Mouse (Mus musculus) forebrain, embryonic 13.5 days (tissue): ENCODE data around the gene Nol10. TPM values are rescaled to one million over a fixed set of nuclear protein-coding genes. Genes with fewer than 3 reads are reported as not detected.
A peak's percentile ranks its signal among the peaks of the same experiment; 100 is the strongest.

ENCODE experiments used
- ATAC-seq: fragments of 200-750 bp; cut with Nextera tagmentation; 2 replicates; pipeline ENCODE4 v1.8.0; 2017
- H3K27ac ChIP-seq: fragments of 300-500 bp; sonication (generic); 2 replicates; pipeline ENCODE4 v1.5.1; 2015; ENCODE audit warnings: inconsistent platforms, mild to moderate bottlenecking, moderate library complexity
- H3K27me3 ChIP-seq: fragments of 300-500 bp; sonication (generic); 2 replicates; pipeline ENCODE4 v1.6.1; 2015; ENCODE audit warnings: mild to moderate bottlenecking, inconsistent platforms
- H3K36me3 ChIP-seq: fragments of 300-500 bp; sonication (generic); 2 replicates; pipeline ENCODE4 v1.6.1; 2015; ENCODE audit warnings: mild to moderate bottlenecking, inconsistent platforms; ENCODE audit not compliant: poor library complexity, severe bottlenecking
- H3K4me1 ChIP-seq: fragments of 300-500 bp; sonication (generic); 2 replicates; pipeline ENCODE4 v1.6.1; 2015; ENCODE audit warnings: inconsistent platforms
- H3K4me2 ChIP-seq: fragments of 300-500 bp; sonication (generic); 2 replicates; pipeline ENCODE4 v1.6.1; 2015; ENCODE audit warnings: inconsistent platforms, mild to moderate bottlenecking, moderate library complexity
- H3K4me3 ChIP-seq: fragments of 300-500 bp; sonication (generic); 2 replicates; pipeline ENCODE4 v1.5.1; 2015; ENCODE audit warnings: mild to moderate bottlenecking, inconsistent platforms
- H3K9ac ChIP-seq: fragments of 300-500 bp; sonication (generic); 2 replicates; pipeline ENCODE4 v1.6.1; 2015; ENCODE audit warnings: mild to moderate bottlenecking, inconsistent platforms
- H3K9me3 ChIP-seq: fragments of 300-500 bp; sonication (generic); replicated peaks from 2 replicates; pipeline ENCODE4 v1.6.1; 2016; ENCODE audit warnings: inconsistent platforms
- WGBS: fragments of 180-500 bp; shearing (Covaris S2); methylation state at CpG from one replicate; pipeline ENCODE4 v1.1.7; 2015; 5-methylcytosine and 5-hydroxymethylcytosine counted together
- microRNA-seq: library from miRNA; unstranded; fragments of <30 nt; microRNA quantifications from one replicate; pipeline ENCODE4, GENCODE M21; 2016
- polyA plus RNA-seq: library from polyadenylated mRNA; unstranded; fragments of >200 nt; fragmentation: Nextera tagmentation; extraction: Ambion mirVana; gene quantifications from 2 replicates; pipeline ENCODE4 v1.2.1, GENCODE M21; 2015

The Nol10 gene
- polyA plus RNA-seq, 1 experiment from 2014 or later: 26.4 TPM

DNA sequence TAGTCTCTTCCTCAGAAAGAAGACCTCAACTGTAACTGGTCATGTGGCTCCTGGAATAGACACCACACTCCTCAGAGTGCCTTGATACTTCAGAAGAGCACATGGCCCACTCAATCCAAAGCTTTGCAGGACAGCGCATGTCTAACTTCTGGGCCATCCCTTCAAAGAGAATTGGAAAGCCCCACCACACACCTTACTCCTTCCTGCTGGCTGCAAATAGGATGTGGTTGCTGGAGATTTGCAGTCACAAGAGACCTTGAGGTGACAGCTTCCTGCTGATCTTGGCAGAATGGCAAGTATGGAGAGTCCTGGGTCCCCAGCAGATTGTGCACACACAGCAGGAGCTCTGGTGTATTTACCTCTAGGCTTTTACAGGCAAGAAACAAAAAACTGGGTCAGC is 123.1 kb downstream of the Nol10 start:
- no peaks in the 10 kb centered on the region for H3K36me3 ChIP-seq
- H3K4me3 ChIP-seq: no peak overlapping the region
- no peak overlapping the region for H3K27ac ChIP-seq
- ATAC-seq: no peak
- H3K4me2 ChIP-seq: no peak overlapping the region
- no peaks in the 10 kb centered on the region for H3K4me1 ChIP-seq
- H3K9me3 ChIP-seq: no peaks in the 10 kb centered on the region
- no peaks in the 10 kb centered on the region for H3K27me3 ChIP-seq
- no peak overlapping the region for H3K9ac ChIP-seq
- WGBS: 92% methylated on average over 1 of the region's 1 CpGs

- Histone ChIP-seq H3K9ac (no peak overlapping the region), H3K36me3 (no peaks in the 10 kb centered on the region), H3K4me1 (no peaks in the 10 kb centered on the region), H3K4me3 (no peak overlapping the region), H3K27ac (no peak overlapping the region), H3K4me2 (no peak overlapping the region), H3K27me3 (no peaks in the 10 kb centered on the region), H3K9me3 (no peaks in the 10 kb centered on the region)
- no peak for ATAC-seq
- WGBS: 91% methylated on average over 3 of the region's 3 CpGs
Measured at GRCm38 (mm10) chr12:17473128-17473527, 124.9 kb downstream of the Nol10 start.

GRCm38 (mm10) chr12:17473862-17474261 is 125.6 kb downstream of the Nol10 start:
- Histone ChIP-seq H3K4me2 (no peak overlapping the region), H3K4me1 (no peaks in the 10 kb centered on the region), H3K9me3 (no peaks in the 10 kb centered on the region), H3K27me3 (no peaks in the 10 kb centered on the region), H3K9ac (no peak overlapping the region), H3K36me3 (no peaks in the 10 kb centered on the region), H3K4me3 (no peak overlapping the region), H3K27ac (no peak overlapping the region)
- no peak for ATAC-seq
- WGBS: 98% methylated on average over 3 of the region's 3 CpGs

DNA sequence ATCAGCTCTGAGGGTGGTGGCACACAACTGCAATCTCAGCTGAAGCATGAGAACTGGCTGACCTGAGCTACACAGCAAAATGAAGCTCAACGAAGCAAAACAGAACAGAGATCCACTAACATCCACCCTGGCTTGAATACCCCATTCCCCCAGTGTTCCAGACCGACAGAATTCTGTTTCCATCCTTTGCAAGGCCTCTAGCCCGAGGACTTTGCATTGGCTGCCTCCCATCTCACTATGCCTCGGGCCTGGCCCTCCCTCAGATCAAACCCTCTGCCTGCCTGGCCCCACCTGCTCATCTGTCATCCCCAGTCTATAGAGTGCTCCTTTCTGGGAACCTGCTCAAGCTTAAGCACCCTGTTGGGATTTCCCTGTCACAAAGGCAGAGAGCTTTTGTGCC is 126.4 kb downstream of the Nol10 start:
- Histone ChIP-seq H3K4me2 (no peak overlapping the region), H3K27me3 (no peaks in the 10 kb centered on the region), H3K4me3 (no peak overlapping the region), H3K9ac (no peak overlapping the region), H3K9me3 (no peaks in the 10 kb centered on the region), H3K4me1 (no peaks in the 10 kb centered on the region), H3K27ac (no peak overlapping the region), H3K36me3 (no peaks in the 10 kb centered on the region)
- WGBS: 52% methylated on average over 4 of the region's 4 CpGs
- ATAC-seq: no peak

GRCm38 (mm10) chr12:17475146-17475545 is 126.9 kb downstream of the Nol10 start:
- Histone ChIP-seq H3K9ac (no peak overlapping the region), H3K9me3 (no peaks in the 10 kb centered on the region), H3K4me1 (no peaks in the 10 kb centered on the region), H3K27ac (no peak overlapping the region), H3K36me3 (no peaks in the 10 kb centered on the region), H3K4me2 (no peak overlapping the region), H3K27me3 (no peaks in the 10 kb centered on the region), H3K4me3 (no peak overlapping the region)
- 86% methylated on average over 4 of the region's 4 CpGs for WGBS
- ATAC-seq: no peak

- no peak for ATAC-seq
- Histone ChIP-seq H3K9me3 (no peaks in the 10 kb centered on the region), H3K4me1 (no peaks in the 10 kb centered on the region), H3K36me3 (no peaks in the 10 kb centered on the region), H3K4me3 (no peak overlapping the region), H3K9ac (no peak overlapping the region), H3K27me3 (no peaks in the 10 kb centered on the region), H3K4me2 (no peak overlapping the region), H3K27ac (no peak overlapping the region)
- 88% methylated on average over 12 of the region's 12 CpGs for WGBS
Measured at GRCm38 (mm10) chr12:17478196-17478595, 129.9 kb downstream of the Nol10 start.

DNA sequence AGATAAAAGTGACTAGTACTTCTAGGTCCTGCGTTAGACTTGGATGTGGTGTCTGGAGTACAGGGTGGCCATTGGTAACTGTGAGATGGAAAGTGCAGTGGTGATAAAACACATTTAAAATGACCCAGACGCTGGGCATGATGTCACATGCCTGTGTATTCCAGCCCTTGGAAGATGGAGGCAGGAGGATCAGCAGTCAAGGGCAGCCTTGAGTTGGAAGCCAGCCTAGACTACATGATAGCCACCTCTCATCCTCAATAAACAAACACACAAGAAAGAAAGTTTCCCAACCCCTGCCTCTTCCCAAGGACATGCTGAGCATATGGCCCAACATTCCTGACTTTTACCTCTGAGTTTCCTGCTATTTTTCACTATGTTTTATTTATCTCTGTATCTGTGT is 130.6 kb downstream of the Nol10 start:
- ATAC-seq: no peak
- no peak overlapping the region for H3K27ac ChIP-seq
- 85% methylated on average over 2 of the region's 2 CpGs for WGBS
- H3K4me2 ChIP-seq: no peak overlapping the region
- no peak overlapping the region for H3K9ac ChIP-seq
- H3K36me3 ChIP-seq: no peaks in the 10 kb centered on the region
- H3K4me3 ChIP-seq: no peak overlapping the region
- H3K4me1 ChIP-seq: no peaks in the 10 kb centered on the region
- H3K27me3 ChIP-seq: no peaks in the 10 kb centered on the region
- no peaks in the 10 kb centered on the region for H3K9me3 ChIP-seq

Small RNA genes lying within 50 kb of the gene (microRNA-seq; reads per million reads assigned to microRNA genes)
- 28.7 reads per million, percentile 36 among the genes with 10 or more reads in this experiment for gene Mir3066

Other genes with a start within 250 kb of the Nol10 start
- gene Kcnf1, start 171.6 kb upstream of the Nol10 start, polyA plus RNA-seq: 2.6 and 2.8 TPM in 2 replicates
- 374 and 387 TPM in 2 replicates for gene Pdia6, start 81.9 kb upstream of the Nol10 start, polyA plus RNA-seq
- gene Atp6v1c2, start 19.1 kb upstream of the Nol10 start, polyA plus RNA-seq: 0.82 and 0.96 TPM in 2 replicates
- gene Odc1, start 196.3 kb downstream of the Nol10 start, polyA plus RNA-seq: 236 and 267 TPM in 2 replicates